Mouse (Mus musculus): Measurements from ENCODE around the gene Olfr58. TPM values are rescaled to one million over a fixed set of nuclear protein-coding genes. Genes with fewer than 3 reads are reported as not detected.
"Not testable (repeated sequence)": the region's sequence is repeated elsewhere in the genome, so short reads cannot be mapped to it uniquely, and the experiment has no call there.

The Olfr58 gene
- not detected for total RNA-seq (2021)
- long read RNA-seq, experiment 1 = 0 reads
- long read RNA-seq, experiment 2 = 0 reads

- no peak within 1 kb of the TSS for H3K27ac ChIP-seq
- intact Hi-C loops (cut with DNase I) = no loop called here
- no peak for TF ChIP-seq CTCF (IDR thresholded peaks at IDR 0.05)
- DNase-seq = no peak
- no peak within 1 kb of the TSS for H3K4me3 ChIP-seq
Observed at GRCm38 (mm10) chr9:19779983-19780382, at the start of gene Olfr58. TSS of gene Olfr58 (plus strand) at chr9:19780283.

DNA sequence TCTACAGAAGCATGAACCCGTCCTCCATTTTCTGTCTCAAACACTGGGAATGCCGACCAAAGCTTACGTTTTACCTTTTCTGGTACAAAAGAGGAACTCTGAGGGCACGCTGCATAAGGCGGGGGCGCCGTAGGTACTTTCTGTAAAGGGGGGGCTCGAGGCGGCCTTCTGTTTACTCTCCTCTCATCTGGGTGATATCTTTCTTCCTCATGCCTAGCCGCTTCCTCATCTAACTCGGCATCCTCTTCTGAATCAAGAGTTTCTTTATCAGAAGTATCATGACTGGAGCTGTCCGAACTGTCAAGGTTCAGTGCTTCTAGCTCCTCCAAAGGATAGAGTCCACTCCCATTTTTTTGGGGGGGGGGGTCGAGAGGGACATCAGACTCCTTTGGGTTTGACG is 10.9 kb upstream of the Olfr58 start:
- intact Hi-C loops (cut with DNase I) = no loop called here
- Histone ChIP-seq H3K27ac (no peak overlapping the region), H3K4me3 (no peak overlapping the region)
- TF ChIP-seq CTCF (IDR thresholded peaks at IDR 0.05) = no peak
- no peak for DNase-seq

GRCm38 (mm10) chr9:19769701-19770100 is 10.4 kb upstream of the Olfr58 start:
- Histone ChIP-seq H3K4me3 (no peak overlapping the region), H3K27ac (no peak overlapping the region)
- intact Hi-C loops (cut with DNase I) = no loop called here
- no peak for DNase-seq
- no peak for TF ChIP-seq CTCF (IDR thresholded peaks at IDR 0.05)

DNA sequence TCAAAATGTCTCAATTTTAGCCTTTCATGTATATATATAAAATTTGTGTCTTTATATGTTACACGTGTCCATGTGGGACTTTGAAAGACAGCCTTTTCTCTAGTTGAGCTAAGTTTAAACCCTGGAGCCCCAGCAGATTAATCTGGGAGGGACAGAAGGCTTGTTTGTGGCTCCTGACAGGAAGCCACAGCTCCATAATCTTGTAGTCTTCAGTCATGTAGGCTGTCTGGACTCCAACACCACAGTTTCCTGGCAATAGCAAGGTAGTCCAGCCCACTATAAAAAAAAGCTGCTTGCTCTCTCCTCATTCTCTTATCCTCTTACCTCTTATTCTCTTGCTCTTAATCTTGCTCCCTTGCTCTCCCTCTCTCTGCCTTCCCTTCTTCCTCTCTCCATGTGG is 22.9 kb downstream of the Olfr58 start:
- intact Hi-C loops (cut with DNase I) = no loop called here
- DNase-seq = no peak

DNA sequence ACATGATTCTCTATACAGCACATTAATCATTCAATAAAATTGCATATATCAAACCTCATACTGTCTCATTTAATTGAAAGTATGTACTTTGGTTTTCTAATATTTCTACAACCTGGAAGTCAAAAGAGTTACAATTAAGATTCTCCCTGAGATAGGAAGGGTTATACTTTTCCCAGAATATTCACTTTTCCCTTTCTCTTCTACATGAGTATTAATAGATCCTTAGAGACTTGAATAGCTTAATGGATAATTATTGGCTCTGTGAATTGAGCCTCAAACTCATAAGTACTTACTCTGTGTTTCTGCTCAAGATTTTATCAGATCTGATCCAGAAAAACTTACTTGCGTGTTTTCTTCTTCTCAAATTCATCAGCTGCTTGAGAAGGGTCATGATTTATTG is 24.5 kb downstream of the Olfr58 start, which contains the start of gene Olfr859:
TSS of gene Olfr859 (plus strand) at position 301 of the 400 bp plus-strand sequence.
- DNase-seq; H3K4me3 ChIP-seq; H3K27ac ChIP-seq; intact Hi-C loops (cut with DNase I): not testable (repeated sequence)

More for the DNA sequence above, 22.9 kb downstream of the Olfr58 start:
- TF ChIP-seq CTCF (IDR thresholded peaks at IDR 0.05) = no peak
- Histone ChIP-seq H3K4me3 (no peak overlapping the region), H3K27ac (no peak overlapping the region)

Other genes starting within 250 kb of the Olfr58 start
- not detected for gene Olfr853, start 239.2 kb upstream of the Olfr58 start, total RNA-seq (2021)
- gene Olfr854, start 212.9 kb upstream of the Olfr58 start, total RNA-seq (2021) = not detected
- not detected for gene Olfr855, start 197.7 kb upstream of the Olfr58 start, total RNA-seq (2021)
- gene Zfp317, start 158.2 kb upstream of the Olfr58 start, total RNA-seq (2021) = 10 to 100 TPM; 15.3 to 15.4 TPM
- not detected for gene Olfr857, start 70.8 kb upstream of the Olfr58 start, total RNA-seq (2021)
- not detected for gene Olfr859, start 24.6 kb downstream of the Olfr58 start, total RNA-seq (2021)
- gene Olfr860, start 69.5 kb downstream of the Olfr58 start, total RNA-seq (2021) = not detected
- not detected for gene Olfr862, start 107.7 kb downstream of the Olfr58 start, total RNA-seq (2021)
- gene Olfr77, start 136.6 kb downstream of the Olfr58 start, total RNA-seq (2021) = not detected
- gene Olfr866, start 247.8 kb downstream of the Olfr58 start, total RNA-seq (2021) = not detected

Data from gastrocnemius, adult 2 months (tissue).